Mouse (Mus musculus) heart, postnatal 0 days (tissue): ENCODE results near the gene Rbfox1.

Experiments
- CTCF ChIP-seq: IDR thresholded peaks from 2 replicates; pipeline ENCODE4 v1.5.1; 2016; ENCODE audit warnings: antibody characterized with exemption, control low read depth, low read depth
- EP300 ChIP-seq: IDR thresholded peaks from 2 replicates; pipeline ENCODE4 v1.6.1; 2016; ENCODE audit warnings: antibody characterized with exemption, low read depth

DNA sequence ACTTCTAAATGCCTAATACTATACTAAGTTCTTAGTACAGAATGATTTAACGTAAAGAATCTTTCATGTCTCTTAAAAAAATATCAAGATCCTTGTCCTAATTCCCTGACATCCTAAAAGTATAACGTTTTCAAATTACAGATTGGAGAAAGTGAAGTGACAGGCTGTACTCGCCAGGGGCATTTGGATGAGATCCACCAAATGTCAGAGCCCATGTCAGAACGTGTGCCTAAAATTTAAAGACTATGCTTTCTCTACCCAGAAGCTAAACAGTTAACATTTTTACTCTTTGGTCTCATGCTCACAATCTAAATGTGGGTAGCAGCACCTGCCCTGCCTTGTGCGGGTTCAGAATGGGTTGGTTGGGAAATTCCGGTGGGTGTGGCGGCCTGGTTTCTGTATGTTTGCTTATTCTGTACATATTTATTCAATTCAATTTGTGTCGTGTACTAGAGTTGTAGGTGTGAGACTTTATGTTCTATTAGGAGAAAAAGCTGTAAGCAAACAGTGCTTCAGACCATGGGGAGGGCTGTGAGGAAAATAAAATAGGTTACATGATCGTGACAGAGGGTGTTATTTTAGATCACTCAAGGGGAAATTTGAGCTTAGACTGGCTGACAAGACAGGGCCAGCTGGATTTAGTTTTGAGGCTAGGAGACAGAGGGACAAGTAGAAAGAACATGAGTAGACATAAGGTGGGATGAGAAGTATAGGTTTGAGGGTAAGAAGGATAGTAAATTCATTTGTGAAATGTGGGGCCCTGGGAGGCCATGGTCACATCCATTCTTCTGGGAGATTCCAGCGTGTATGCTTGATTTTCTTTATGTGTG lies 1203.7 kb downstream of the Rbfox1 start:
- TF ChIP-seq CTCF (no peak), EP300 (no peak)
